Mouse (Mus musculus): ENCODE measurements around the gene Ptgr1. TPM values are rescaled to one million over a fixed set of nuclear protein-coding genes. Genes with fewer than 3 reads are reported as not detected.

Ptgr1 gene
- total and polyA plus RNA-seq, 3 experiments: 11.7 to 20.6 TPM; not detected in 1

DNA sequence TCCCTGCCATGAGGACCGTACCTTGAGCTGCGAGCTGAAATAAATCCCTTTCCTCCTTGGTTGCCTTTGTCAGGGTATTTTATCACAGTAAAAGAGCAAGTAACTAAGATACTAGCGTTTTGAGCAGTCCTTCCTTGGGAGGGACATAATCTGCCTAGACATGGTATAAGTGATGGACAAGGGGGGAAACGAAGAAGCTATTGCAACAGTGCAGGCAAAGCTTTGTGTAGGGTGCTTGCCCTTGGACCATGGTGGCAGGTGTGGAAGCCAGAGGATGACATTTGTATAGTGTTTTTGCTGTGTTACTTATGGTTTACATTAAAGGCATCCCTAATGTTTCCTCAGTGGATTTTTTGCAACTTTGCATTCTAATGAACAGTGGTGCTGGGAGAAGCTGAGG lies 44.0 kb downstream of the Ptgr1 start:
- no peak overlapping the region for H3K4me3 ChIP-seq (ENCODE audit: control insufficient read depth in 1 of 2, insufficient read depth in 1 of 2, low read depth in 2 of 2, low read length in 2 of 2)

DNA sequence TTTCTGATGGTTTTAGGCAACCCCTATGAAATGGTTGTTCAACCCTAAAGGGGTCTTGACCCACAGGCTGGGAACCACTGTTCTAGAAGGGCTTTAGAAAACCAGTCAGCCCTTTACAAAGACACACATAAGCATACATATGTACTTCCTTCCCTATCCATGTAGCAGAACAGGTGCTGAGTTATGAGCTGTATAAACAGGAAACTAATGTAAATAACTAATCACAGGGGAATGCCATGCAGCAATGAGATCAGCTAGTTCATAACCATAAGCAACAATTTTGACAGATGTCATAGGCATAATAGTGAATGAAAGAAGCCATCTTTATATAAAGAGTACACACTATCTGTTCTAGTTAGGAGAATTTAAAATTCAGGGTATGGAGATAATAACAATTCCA lies 45.3 kb downstream of the Ptgr1 start:
- H3K4me1 ChIP-seq (ENCODE audit: control insufficient read depth in 1 of 2, insufficient read depth in 2 of 2, low read length in 2 of 2): no peaks in the 10 kb centered on the region
- H3K27me3 ChIP-seq (ENCODE audit: control insufficient read depth in 1 of 2, insufficient read depth in 2 of 2, low read length in 2 of 2): peaks cover 0 to 1% of the 10 kb centered on the region in 2 experiments; a peak in 1 of 4 replicates
- no peak overlapping the region for H3K27ac ChIP-seq (ENCODE audit: control insufficient read depth, low read depth, low read length)
- no peak for DNase-seq (ENCODE audit: low read depth, low spot score)
- H3K4me3 ChIP-seq (ENCODE audit: control insufficient read depth in 1 of 2, insufficient read depth in 1 of 2, low read depth in 2 of 2, low read length in 2 of 2): no peak overlapping the region
- H3K36me3 ChIP-seq (ENCODE audit: control insufficient read depth in 1 of 2, insufficient read depth in 2 of 2, low read length in 2 of 2): no peaks in the 10 kb centered on the region
- no peaks in the 10 kb centered on the region for H3K9me3 ChIP-seq (replicated peaks; ENCODE audit: insufficient read depth, low read length)
- no peaks in the 10 kb centered on the region for H3K79me2 ChIP-seq (ENCODE audit: control insufficient read depth, insufficient read depth, low read length, poor library complexity)
- TF ChIP-seq USF2 (IDR thresholded peaks at IDR 0.05; ENCODE audit: borderline replicate concordance in 1 of 2, insufficient read depth in 1 of 2, low read depth in 1 of 2, low read length in 2 of 2): no peak
- no peak for TF ChIP-seq NELFE (IDR thresholded peaks at IDR 0.05; ENCODE audit: low read depth, low read length)
- TF ChIP-seq NRF1 (IDR thresholded peaks at IDR 0.05; ENCODE audit: insufficient read depth, low read depth, low read length, poor library complexity, severe bottlenecking): no peak
- TF ChIP-seq POLR2A (IDR thresholded peaks at IDR 0.05; ENCODE audit: control insufficient read depth in 1 of 2, insufficient read depth in 1 of 2, low read depth in 1 of 2, low read length in 2 of 2, poor library complexity in 1 of 2): no peak
- no peak for TF ChIP-seq ELF1 (IDR thresholded peaks at IDR 0.05; ENCODE audit: low read depth, low read length)
- TF ChIP-seq JUND (IDR thresholded peaks at IDR 0.05; ENCODE audit: low read depth, low read length): no peak
- no peak for TF ChIP-seq ZC3H11A (IDR thresholded peaks at IDR 0.05; ENCODE audit: low read depth, low read length)
- TF ChIP-seq MAFK (IDR thresholded peaks at IDR 0.05; ENCODE audit: borderline replicate concordance, low read depth, low read length): no peak
- no peak for TF ChIP-seq USF1 (IDR thresholded peaks at IDR 0.05; ENCODE audit: low read depth, low read length)
- TF ChIP-seq RAD21 (IDR thresholded peaks at IDR 0.05; ENCODE audit: low read depth, low read length): no peak
- TF ChIP-seq TBP (IDR thresholded peaks at IDR 0.05; ENCODE audit: low read depth, low read length): no peak
- TF ChIP-seq RCOR1 (IDR thresholded peaks at IDR 0.05; ENCODE audit: low read depth, low read length): no peak
- TF ChIP-seq MYC (IDR thresholded peaks at IDR 0.05; ENCODE audit: low read depth, low read length): no peak
- no peak for TF ChIP-seq GATA1 (IDR thresholded peaks at IDR 0.05; ENCODE audit: low read depth, low read length)
- no peak for TF ChIP-seq ETS1 (IDR thresholded peaks at IDR 0.05; ENCODE audit: low read depth, low read length)
- TF ChIP-seq MEF2A (IDR thresholded peaks at IDR 0.05; ENCODE audit: extremely low read depth, insufficient replicate concordance, low read depth, low read length, poor library complexity, severe bottlenecking): no peak
- no peak for TF ChIP-seq E2F4 (IDR thresholded peaks at IDR 0.05; ENCODE audit: borderline replicate concordance, low read depth, low read length)
- no peak for TF ChIP-seq GABPA (IDR thresholded peaks at IDR 0.05; ENCODE audit: low read depth, low read length)
- TF ChIP-seq ZMIZ1 (IDR thresholded peaks at IDR 0.05; ENCODE audit: low read depth, low read length): no peak
- TF ChIP-seq SMC3 (IDR thresholded peaks at IDR 0.05; ENCODE audit: low read depth, low read length): no peak
- no peak overlapping the region for H3K9ac ChIP-seq (ENCODE audit: control insufficient read depth, low read depth, low read length, poor library complexity, severe bottlenecking)

More for the DNA sequence above, 44.0 kb downstream of the Ptgr1 start:
- H3K36me3 ChIP-seq (ENCODE audit: control insufficient read depth in 1 of 2, insufficient read depth in 2 of 2, low read length in 2 of 2): no peaks in the 10 kb centered on the region
- H3K9me3 ChIP-seq (replicated peaks; ENCODE audit: insufficient read depth, low read length): no peaks in the 10 kb centered on the region
- H3K4me1 ChIP-seq (ENCODE audit: control insufficient read depth in 1 of 2, insufficient read depth in 2 of 2, low read length in 2 of 2): no peaks in the 10 kb centered on the region
- peaks cover 0 to 1% of the 10 kb centered on the region in 2 experiments; a peak in 1 of 4 replicates for H3K27me3 ChIP-seq (ENCODE audit: control insufficient read depth in 1 of 2, insufficient read depth in 2 of 2, low read length in 2 of 2)
- H3K9ac ChIP-seq (ENCODE audit: control insufficient read depth, low read depth, low read length, poor library complexity, severe bottlenecking): no peak overlapping the region
- TF ChIP-seq RCOR1 (IDR thresholded peaks at IDR 0.05; ENCODE audit: low read depth, low read length) (no peak), CHD1 (IDR thresholded peaks at IDR 0.05; ENCODE audit: low read depth, low read length) (no peak), USF2 (IDR thresholded peaks at IDR 0.05; ENCODE audit: borderline replicate concordance in 1 of 2, insufficient read depth in 1 of 2, low read depth in 1 of 2, low read length in 2 of 2) (no peak), MYC (IDR thresholded peaks at IDR 0.05; ENCODE audit: low read depth, low read length) (no peak), EP300 (IDR thresholded peaks at IDR 0.05; ENCODE audit: low read depth in 1 of 2, low read length in 2 of 2) (no peak), TCF12 (IDR thresholded peaks at IDR 0.05; ENCODE audit: low read depth, low read length) (no peak), NELFE (IDR thresholded peaks at IDR 0.05; ENCODE audit: low read depth, low read length) (no peak), SIN3A (IDR thresholded peaks at IDR 0.05; ENCODE audit: low read length) (no peak), ZNF384 (IDR thresholded peaks at IDR 0.05; ENCODE audit: low read depth, low read length) (no peak), JUND (IDR thresholded peaks at IDR 0.05; ENCODE audit: low read depth, low read length) (no peak), ZMIZ1 (IDR thresholded peaks at IDR 0.05; ENCODE audit: low read depth, low read length) (no peak), KAT2A (conservative IDR thresholded peaks at IDR 0.05; ENCODE audit: low read depth, low read length) (no peak), ZC3H11A (IDR thresholded peaks at IDR 0.05; ENCODE audit: low read depth, low read length) (no peak), NRF1 (IDR thresholded peaks at IDR 0.05; ENCODE audit: insufficient read depth, low read depth, low read length, poor library complexity, severe bottlenecking) (no peak), TBP (IDR thresholded peaks at IDR 0.05; ENCODE audit: low read depth, low read length) (no peak), E2F4 (IDR thresholded peaks at IDR 0.05; ENCODE audit: borderline replicate concordance, low read depth, low read length) (no peak), GATA1 (IDR thresholded peaks at IDR 0.05; ENCODE audit: low read depth, low read length) (no peak), UBTF (IDR thresholded peaks at IDR 0.05; ENCODE audit: borderline replicate concordance, insufficient read depth, low read depth, low read length) (no peak), USF1 (IDR thresholded peaks at IDR 0.05; ENCODE audit: low read depth, low read length) (no peak), ETS1 (IDR thresholded peaks at IDR 0.05; ENCODE audit: low read depth, low read length) (no peak)
- DNase-seq (ENCODE audit: low read depth, low spot score): no peak
- H3K27ac ChIP-seq (ENCODE audit: control insufficient read depth, low read depth, low read length): no peak overlapping the region
- H3K79me2 ChIP-seq (ENCODE audit: control insufficient read depth, insufficient read depth, low read length, poor library complexity): no peaks in the 10 kb centered on the region
